Mouse (Mus musculus): Measurements from ENCODE around the gene Apba2.

DNA sequence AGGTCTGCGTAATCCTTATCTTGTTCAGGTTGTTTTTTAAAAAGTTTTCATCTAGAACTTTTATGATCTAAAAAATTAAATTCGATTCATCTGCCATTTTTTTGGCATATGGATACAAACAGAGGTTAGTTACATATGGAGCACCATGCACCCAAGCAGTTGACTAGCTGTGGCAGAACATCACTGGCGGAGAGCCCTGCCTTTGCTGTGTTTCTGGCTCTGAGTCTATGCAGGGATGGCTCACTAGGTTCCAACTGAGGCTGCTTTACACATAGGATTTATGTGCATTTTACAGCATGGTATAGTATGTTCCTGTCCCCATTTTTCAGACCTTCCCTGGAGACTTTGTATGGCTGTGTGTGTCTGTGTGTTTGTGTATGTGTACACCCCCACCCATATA is 221.8 kb downstream of the Apba2 start:
- TF ChIP-seq CTCF (IDR thresholded peaks at IDR 0.05; ENCODE audit: control insufficient read depth, insufficient read depth, low read length), result no peak
- no peak for TF ChIP-seq POLR2A (IDR thresholded peaks at IDR 0.05; ENCODE audit: borderline replicate concordance, control insufficient read depth, low read depth, low read length)

Measured in bone marrow, adult 2 months (tissue).